Mouse (Mus musculus) spleen, postnatal 10 days (tissue): Measurements from ENCODE around the gene Mylk.
"Not testable (repeated sequence)": the region's sequence is repeated elsewhere in the genome, so short reads cannot be mapped to it uniquely, and the experiment has no call there.

Experiments used
- DNase-seq, 2 experiments: peaks; one replicate each; pipeline ENCODE4 v3.0.0; 2021 to 2022; ENCODE audit warnings: low spot score in 2 of 2

Gene Mylk

DNA sequence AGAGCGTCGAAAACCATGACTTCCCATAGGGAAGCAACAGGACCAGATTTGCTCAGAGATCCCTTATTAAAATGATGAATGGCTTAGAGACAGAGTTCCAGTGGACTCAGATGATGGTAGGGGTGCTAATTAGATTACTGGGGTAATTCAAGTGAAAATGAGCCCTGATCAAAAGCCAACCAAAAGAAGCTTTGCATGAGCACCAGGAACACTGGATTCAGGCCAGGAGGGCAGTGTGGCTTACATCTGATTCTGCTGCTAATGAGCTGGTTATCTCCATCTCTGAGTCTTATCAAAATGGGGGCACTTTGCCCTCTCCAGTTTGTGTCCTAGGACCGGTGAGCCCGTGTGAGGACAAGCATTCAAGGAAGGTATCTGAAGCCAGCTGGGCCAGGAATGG is 23.4 kb downstream of the Mylk start:
- no peak for DNase-seq

- no peak for DNase-seq
Observed at GRCm38 (mm10) chr16:34770127-34770526, 25.1 kb downstream of the Mylk start.

DNA sequence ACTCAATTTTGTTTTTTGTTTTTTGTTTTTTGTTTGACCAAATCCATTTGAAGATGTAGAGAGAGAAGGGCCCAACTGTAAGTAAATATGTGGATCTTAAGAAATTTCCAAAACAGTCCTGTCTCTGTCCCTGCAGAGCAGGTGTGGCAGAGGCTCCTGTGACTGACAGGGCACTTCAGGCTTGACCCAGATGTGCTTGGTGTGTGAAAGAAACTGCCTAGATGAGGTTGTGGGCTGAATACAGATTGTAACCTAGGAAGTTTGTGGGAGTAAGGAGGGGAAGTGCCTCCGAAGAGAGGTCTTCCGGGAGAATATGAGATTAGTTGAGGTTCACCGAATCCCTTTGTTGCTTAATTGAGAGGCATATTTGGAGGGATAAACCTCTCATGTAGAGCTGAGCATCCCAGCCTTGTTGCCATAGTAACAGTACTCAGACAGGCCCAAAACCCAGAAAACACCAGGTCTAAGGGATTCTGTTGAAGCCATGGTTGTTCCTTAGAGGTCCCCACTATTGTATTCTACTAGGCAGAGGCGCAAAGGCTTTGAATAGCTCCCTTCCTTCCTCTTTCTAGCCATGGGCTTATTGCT is 27.5 kb downstream of the Mylk start:
- no peak for DNase-seq

DNA sequence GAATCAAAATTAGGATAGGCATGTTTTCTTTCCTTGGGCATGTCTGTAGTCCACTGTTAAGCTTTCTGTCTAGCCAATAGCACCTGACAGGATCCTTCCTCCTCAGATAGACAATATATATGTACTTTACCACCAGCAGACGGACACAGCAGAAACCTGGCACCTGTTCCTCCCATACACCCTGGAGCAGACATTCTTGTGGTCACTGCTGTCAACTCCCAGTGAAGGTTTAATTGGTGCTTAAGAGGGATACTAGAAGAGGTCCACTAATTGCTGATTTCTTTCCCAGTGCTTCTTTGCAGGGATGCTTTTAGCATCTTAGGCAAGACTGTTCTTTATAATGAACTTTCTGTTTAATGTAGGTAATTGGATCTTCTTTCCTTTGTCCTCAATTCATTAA is 37.4 kb downstream of the Mylk start:
- DNase-seq, result no peak

GRCm38 (mm10) chr16:34783536-34783935 is 38.5 kb downstream of the Mylk start:
- no peak for DNase-seq

- DNase-seq, result no peak
Observed at GRCm38 (mm10) chr16:34784675-34785074, 39.7 kb downstream of the Mylk start.

- DNase-seq, result no peak
Observed at GRCm38 (mm10) chr16:34792555-34792954, 47.5 kb downstream of the Mylk start.

DNA sequence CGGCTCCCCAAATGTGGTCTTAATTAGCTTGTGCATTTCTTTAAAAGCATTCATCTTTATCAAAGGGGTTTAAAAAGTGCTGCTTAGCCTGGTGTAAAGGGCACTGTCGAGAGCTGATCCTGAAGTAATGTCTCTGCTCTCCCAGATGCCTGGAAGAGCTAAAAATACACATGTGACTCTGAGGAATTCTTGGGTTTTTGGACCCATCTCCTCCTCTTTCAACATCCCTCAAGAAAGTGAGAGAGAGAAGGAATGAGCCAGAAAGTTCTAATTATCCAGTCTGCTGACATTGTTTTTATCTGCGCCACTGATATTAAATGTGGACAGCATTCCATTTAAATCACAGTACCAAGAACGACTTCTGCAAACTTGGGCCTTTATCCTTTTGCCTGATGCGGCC is 48.0 kb downstream of the Mylk start:
- no peak for DNase-seq

DNA sequence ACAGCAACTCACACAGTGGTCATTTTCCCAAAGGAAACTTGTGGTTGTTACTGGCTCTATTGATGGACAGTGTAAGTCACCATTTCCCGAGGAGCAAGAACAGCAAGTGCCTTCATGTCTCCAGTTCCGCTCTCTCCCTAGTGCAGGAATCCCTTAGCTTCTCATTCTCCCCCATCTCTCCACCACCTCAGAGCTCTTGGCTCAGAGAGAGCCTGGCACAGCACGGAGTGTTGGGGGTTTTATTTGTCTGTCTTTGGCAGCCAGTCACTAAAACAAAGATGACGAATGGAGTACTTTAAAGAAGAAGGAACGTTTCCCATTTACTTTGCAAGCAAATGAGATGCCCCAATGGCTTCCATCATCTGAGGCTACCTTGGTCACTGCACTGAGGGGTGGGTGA is 56.2 kb downstream of the Mylk start:
- DNase-seq, result no peak

DNA sequence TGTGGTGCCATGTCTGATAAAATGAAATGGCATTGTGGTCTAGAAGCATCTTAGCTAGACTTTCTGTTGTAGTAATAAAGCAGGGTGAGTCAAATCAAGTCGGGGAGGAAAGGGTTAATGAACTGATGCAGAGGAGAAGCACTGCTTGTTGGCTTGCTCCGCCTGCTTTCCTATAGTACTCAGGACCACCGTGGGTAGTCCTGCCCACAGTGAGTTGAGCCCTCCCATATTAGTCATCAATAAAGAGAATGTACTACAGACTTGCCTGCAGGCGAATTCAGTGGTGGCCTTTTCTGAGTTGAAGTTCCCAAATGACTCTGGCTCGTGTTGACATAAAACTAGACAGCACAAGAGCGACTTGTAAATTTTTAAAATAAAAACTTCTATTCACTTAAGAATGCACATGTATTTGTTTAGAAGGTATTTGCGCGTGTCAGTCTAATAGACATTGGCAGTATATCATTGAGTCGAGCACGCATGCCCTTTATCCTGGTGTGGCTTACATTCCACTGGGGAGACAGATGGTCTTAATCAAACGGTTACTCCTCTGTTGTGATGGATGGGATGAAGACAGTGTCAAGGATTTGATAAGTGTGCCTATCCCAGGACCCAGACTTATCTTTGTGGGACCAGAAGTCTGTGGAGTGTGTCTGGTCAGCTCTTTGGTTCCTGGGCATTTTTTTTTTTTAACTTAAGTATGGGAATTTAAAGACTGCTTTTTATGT is 59.4 kb downstream of the Mylk start:
- DNase-seq, result no peak

DNA sequence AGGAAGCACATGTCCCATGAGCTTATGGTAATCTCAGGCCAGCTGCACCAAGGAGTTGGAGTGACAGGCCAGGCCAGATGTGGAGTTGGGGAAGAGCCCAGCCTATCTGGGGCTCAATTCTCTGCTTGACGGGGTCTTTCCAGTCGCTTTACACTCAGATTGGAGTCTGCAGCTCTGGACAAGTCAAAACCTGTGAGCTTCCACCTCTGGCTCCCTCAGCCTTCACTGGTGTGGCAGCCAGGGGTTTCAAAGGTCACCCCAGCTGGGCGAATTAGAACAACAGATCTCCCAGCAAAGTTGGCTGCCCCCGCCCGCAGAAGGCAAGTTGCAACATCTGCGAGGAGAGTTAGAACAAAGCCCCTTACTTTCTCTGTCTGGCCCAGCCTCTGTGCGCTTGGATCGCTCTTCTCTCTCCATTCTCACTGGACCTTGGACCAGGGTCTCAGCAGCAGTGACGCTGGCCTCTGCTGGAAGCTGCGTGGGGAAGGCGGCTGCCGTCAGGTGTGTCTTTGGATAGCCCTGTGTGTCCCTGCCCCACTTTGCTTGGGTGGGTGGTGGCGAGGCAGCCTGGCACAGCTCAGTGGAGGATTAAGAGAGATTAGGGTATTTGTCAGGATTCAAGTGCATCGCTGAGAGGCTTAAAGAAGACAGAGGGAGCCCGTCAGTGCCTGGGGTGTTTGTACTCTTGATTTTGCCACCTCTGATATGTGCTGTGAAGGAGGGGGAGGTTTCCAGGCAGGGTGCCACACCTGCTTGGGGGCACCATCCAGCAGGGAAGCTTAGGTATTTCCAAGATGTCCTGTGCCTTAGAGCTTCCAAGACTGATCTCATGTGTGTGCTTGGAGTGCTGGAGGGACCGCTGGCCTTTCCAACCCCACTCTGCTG is 62.1 kb downstream of the Mylk start:
- DNase-seq, result no peak

DNA sequence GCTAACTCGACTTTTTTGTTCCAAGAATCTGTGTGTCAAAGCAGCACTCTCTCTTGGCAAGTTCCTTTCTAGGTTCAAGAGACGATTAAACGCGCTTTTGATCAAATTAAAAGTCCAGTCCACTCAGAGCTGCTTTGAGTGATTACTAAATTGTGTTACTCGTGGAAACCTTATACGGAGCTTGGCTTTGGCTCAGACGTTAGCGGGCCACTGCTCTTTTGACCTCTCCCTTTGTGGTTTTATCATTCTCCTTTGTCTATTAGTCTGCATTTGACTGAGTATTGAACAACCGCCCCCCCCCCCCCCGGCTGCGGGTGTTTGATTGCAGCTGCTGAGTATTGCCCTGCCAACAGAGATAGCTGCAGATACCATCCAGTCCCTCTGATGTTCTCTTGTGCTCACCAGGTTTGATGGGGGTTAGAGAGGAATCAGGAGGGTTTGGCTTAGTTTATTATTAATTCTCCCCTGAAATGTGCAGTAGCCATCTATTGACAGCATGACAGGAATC is 62.8 kb downstream of the Mylk start:
- no peak for DNase-seq

DNA sequence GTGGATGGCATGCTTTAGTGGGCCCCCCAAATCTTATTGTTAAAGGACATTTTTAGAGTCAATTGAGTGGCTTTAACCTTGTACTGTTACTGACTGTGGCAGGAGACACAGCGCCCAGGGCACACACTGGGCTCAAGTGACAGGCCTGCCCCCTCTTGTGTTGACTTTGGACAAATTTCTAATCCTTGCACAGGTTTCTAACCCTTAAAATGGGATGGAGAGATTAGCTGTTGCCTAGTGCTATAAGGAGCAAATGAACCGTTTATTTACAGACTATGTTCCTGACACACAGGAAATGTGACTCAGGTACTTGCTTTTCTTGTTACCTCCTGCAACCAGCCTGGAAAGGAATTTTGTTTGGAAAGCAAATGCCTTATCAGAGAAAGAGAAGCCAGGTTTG is 67.2 kb downstream of the Mylk start:
- no peak for DNase-seq

DNA sequence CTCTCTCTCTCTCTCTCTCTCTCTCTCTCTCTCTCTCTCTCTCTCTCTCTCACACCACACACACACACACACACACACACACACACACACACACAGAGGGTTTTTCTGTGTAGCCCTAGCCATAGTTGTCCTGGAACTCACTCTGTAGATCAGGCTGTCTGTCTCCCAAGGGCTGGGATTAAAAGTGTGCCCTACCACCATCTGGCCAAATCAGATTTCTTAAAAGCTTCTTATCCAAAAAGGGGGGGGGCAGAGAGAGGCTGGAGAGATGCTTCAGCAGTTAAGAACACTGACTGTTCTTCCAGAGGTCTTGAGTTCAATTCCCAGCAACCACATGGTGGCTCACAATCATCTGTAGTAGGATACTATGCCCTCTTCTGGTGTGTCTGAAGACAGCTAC is 68.2 kb downstream of the Mylk start:
- not testable (repeated sequence) for DNase-seq

GRCm38 (mm10) chr16:34813570-34813969 is 68.6 kb downstream of the Mylk start:
- DNase-seq, result no peak

DNA sequence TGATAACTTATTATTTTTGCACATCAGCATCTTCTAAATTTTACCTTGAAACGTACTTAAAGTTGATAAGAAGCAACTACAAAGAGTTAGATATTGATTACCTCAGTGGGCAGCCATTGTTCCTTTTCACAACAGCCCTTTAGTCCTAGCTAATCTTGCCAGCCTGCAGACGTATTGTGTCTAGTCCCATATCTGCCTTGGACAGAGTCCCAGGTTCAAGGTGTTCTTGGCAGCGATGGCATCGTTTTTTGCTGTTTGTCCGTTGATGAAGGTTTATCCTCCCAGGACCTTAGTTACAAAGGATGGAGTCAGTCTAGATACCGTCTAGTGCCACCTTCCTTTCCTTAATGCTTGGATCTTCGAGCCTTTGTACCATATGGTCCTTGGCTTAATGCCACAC is 69.6 kb downstream of the Mylk start:
- DNase-seq, result no peak

DNA sequence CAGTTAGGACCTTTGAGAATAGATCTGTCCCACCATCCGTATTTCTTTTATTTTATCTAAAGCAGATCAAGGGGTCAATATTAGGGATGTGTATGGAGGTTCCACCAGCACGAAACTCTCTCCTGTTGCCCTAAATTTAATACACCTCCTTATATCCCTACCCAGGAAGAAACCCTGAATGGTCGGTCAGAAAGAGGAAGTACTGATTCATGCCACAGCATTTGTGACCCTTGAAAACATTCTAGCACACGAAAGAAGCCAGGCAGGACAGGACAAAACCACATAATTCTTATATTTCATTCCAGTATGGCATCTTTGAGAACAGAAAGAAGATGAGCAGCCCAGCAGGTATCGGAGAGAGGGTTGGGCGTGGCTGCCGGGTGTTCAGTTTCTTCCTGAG is 71.5 kb downstream of the Mylk start:
- DNase-seq, result no peak

DNA sequence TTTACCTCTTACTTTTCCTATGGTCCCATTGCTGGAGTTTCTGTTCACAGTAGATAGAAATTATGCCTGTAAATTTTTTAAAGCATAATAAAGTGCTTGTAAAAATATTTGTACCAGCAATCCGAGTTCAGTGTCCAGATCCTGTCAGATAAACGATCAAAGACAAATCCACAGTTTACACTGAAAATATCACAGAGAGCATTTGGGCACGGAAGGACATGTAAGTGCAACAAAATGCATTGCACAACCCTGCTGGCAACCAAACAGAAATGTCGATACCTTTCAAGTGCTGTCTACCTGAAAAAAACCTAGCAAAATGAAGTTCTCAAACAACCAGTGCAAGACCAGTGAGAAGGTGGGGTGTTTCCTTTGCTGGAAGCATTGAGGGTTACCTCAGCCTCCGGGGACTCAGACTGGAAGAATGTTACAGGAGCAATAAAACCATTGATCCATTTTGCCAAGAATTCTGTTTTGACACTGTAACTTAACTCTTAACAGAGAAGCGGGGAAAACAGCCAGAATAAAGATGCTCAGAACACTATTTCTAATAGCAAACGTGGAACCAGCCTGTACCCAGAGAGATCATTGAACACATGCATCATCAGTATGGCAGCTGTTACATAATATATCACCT is 80.2 kb downstream of the Mylk start:
- no peak for DNase-seq

- no peak for DNase-seq
Observed at GRCm38 (mm10) chr16:34834477-34834876, 89.5 kb downstream of the Mylk start.

DNA sequence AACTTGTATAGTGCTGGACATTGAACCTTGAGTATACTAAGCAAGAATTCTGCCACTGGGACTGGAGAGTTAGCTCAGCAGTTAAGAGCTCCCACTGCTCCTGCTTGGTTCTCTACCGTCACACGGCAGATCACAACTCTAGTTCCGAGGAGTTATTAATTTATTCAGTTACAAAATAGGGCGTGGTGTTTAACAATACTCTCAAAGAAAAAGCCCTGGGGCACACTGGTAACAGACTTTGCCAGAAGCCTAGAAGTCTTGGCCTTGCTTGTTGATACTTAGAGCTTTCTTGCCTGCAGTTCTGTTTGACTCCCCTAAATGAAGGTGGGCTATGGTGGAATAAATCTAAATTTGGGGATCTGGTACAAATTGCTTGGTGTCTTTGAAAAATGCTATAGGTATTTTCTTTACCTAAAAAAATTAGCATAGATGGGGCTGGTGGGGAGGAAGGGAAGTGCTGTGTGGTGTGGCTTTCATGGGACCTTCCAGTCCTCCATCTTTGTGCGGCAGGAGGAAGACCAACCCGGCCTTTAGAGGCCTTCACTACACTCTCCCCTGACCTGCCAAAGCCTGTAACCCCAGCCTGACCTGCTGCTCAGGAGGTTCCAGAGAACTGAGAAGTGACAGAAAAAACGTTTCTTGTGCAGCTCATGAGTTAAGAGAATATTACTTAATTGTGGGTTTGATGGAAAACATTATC is 94.1 kb downstream of the Mylk start:
- DNase-seq, result no peak

DNA sequence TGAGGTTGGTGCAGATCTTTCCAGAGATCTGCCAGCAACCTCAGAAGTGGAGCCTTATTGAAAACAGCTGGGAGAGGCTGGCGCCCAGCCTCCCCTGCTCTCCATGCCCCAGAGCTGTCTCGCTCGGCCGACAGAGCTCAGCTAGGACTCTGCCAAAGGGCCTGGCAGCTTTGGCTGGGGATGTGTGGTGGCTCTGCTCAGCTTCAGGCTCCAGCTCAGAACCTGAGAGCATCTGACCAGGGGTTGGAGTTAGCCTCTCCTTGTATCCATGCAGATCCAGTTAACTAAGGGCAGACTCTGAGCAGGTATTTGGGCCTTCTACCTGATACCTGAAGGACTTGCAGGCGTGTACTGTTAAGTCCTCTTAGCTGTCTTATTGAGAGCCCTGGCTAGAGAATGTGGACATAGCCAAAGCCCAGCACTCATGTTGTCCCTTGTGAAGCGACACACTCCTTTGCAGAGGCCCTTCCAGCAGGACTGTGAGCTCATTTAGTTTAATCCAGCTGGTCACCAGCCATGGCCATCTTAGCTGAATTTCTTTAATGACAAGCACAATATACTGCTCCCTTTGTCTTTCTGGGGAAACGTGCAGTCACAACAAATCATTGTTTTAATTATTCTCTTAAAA is 94.8 kb downstream of the Mylk start:
- DNase-seq, result no peak
